Mouse (Mus musculus): ENCODE results near the gene Prune2.

DNA sequence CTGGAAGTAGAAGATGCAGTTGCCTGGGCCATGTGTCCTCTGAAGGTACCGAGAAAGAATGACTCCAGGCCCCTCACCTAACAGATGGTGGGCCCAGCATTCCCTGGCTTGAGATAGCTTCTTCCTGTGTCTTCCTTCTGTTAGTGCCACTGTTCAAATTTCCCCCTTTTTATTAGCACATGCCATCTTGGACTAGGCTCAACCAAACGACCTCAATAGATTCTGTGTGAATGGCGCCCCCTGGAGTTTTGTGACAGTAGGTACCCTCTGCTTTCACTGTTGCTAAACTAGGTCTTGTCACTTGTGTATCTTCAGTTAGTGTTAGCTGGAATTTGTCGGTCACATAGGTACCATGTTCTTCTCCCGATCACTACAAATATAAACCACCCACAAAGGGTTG lies 29.0 kb downstream of the Prune2 start:
- no peak for TF ChIP-seq MAFK (IDR thresholded peaks at IDR 0.05; ENCODE audit: insufficient read depth, low read depth, low read length)
- no peak for TF ChIP-seq ZC3H11A (IDR thresholded peaks at IDR 0.05; ENCODE audit: borderline replicate concordance, low read depth, low read length)

All from ES-E14 (cell line).